Mouse (Mus musculus): ENCODE measurements around the gene Cnot1.

Gene Cnot1

DNA sequence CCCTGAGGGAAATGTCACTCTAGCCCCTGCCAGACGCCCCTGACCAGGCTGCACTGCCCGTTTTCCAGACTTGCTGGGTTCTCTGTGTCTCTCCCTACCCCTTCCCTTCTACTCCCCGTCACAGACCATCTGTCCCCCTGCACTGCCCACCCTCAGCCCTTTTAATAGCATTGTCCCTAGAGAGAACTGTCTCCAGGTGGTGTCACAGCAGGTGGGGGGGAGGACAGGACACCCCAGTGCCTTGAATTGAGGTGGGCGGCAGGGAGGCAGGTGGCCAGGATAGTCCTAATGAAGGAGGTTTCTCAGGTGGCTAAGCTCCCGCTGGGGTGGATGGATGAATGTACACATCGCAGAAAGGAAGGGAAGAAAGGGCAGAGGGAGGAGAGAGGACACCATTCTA lies 112.6 kb downstream of the Cnot1 start:
- DNase-seq (ENCODE audit: low read depth, low spot score), result no peak

DNA sequence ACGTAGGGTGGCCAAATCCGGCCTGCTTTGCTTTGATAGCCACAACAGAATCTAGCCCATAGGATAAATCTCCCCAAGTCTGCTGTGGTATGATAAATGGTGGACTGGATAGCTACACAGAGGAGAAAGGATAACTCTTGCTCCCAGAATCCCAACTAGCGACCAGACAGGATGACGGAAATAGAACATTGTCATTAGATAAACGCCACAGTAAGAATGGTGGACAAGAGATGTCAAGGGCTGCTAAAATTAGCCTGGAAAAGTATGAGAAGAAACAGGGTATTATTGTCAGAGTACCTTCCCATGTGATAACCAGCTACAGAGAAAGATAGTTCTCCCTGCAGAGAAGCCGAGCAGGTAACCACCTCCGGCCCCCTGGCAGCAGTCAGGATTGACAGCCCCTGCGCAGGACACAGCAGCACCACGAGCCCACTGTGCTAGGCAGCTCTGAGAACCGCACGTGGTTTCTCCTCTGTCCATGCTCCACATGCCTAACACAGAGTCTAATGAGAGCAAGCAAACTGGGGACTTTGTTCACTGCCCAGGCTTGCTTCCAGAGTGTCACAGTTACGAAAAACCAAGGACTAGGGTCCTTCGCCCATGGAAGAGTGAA lies 116.2 kb downstream of the Cnot1 start:
- DNase-seq (ENCODE audit: low read depth, low spot score), result no peak

DNA sequence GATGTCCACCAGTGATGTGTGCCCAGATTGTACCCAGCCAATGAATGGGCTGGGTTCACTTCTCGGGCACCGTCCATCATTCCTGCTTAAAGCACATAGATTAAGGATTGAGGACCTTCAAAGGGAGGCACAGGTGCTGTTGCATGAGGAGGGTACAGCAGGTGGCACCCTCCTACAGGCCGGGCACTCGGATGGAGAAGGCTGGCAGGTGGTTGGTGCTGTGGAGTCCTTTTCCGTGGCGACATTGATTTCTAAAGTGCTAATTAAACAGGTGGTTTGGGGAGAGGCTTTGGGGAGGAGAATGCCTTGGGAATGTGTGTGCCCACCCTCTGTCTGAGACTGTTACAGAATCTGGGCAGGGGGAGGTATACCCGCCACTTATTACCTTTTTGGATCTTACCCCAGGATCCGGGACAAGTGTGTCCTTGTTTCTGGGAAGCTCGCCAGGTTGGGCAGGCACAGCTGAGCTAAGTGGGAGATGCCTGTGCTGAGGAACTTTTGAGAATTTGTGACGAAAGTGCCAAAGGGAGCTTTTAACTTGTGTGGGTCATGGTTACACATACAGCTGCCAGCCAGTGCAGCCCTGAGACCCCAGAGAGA lies 119.1 kb downstream of the Cnot1 start:
- no peak for DNase-seq (ENCODE audit: low read depth, low spot score)

DNA sequence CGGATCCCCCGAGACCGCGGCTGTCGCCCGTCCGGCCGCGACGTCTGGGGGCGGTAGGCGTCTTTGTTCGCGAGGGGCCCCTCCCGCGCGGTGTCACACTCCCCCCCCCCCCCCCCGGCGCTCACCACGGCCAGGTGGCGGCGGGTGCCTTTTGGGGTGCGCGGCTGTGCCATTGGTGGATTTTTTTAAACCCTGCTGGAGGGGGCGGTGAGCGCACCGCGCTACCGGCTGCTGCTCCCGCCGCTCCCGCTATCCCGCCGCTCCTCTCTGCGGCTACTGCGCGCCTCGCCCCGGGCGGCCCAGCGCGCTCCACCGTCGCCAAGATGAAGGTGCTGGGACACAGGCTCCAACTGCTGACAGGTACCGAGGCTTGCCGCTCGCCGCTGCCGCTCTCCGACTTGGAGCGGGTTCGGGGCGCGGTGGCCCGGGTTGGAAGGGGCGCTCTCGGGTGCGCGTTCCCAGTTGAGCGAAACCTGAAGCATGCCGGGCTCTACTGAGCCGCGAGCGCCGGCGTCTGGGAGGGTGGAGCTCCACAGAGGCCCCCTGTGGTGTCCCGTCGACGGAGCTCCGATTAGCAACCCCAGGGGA lies 129.1 kb downstream of the Cnot1 start:
- DNase-seq (ENCODE audit: low read depth, low spot score), result no peak

DNA sequence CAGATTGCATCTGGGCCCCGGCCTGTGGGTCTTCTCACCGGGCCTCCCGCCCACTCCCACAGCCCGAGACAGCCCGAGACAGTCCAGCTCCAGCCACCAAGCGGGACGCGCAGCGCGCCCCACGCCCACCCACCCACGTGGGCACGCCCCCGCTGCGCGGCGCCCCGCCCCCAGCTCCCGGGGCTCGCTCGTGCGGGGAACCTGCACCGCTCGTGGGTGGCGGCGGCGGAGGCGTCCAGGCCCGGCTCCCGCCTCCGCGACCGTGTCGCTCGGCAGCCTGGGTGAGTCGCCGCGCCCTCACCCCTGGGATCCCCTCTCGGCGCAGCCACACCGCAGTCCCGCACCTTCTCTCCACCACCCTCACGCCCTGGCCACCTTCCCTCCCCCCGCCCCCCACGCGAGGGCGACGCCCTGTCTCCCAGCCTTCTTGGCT lies 129.7 kb downstream of the Cnot1 start:
- DNase-seq (ENCODE audit: low read depth, low spot score), result no peak

DNA sequence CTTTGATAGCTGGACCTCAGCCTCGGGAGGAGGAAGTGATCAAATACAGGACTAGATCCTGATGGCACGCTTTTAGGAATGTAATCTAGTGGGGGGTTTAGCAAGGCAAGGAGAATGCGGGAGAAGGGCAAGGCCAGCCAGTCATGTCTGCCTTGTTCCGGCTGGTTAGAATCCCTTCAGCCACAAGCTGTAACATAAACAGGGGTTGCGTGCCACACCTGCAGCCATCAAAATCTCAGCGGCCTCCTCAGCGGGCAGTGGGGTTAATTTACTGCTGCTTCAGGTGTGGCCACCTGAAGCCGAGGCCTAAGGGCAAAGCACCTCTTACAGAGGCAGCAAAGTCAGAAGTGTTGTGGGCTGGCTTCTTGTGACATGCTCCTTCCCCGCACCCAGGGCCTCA lies 130.6 kb downstream of the Cnot1 start, which contains the start of gene Ndrg4:
Ndrg4 (plus strand) TSS at position 350 of the 400 bp plus-strand sequence.
- no peak for DNase-seq (ENCODE audit: low read depth, low spot score)

DNA sequence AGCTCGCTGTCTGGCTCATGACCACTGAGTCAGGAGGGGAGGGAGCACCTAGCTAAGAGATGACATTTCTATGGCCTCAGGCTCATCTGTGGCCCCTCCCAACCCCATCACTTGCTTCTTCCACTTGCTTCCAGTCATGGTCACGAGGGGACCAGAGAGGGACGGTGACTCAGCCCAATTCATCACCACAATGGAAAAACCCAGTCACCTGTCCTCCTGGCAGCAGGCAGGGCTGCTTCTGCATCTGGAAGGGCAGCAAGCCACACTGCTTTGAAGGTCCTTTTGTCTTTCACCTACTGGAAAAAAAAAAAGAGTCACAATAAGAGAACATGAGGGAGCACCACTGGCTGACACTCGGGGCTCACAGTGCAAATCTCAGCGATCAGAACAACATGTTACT lies 134.5 kb downstream of the Cnot1 start:
- no peak for DNase-seq (ENCODE audit: low read depth, low spot score)

DNA sequence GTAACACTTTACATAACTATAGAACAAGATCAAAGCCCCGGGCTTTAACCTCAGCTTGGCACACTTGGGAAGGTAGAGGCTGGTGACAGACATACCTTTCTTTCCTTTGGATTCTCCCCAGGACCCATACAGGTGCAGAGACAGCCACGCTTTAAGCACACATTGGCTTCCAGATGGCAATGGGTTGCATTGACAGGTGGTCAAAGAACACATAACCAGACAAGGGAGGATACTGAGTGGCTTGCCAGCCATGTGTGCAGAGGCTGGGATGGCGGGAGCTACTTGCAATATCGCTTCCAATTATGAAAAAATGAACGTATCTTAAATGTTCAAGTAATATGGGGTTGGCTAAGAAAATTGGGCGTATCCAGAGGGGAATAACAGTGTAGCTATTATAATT lies 135.4 kb downstream of the Cnot1 start:
- DNase-seq (ENCODE audit: low read depth, low spot score), result no peak

DNA sequence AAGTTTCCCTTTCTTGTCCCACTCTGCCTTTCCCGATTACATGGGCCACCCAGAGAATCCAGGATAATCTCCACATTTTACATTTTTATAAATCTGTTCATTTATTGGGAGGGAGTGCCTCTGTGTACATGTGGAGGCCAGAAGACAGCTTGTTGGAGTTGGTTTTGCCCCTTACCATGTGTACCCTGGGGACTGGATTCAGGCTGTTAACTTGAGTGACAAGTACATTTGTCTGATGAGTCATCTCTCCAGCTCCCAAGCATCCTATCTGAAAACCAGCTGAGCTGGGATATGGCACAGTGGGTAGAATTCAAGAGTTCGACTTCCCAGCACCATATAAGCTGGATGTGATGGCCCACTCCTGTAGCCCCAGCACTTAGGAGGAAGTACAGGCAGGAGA lies 137.3 kb downstream of the Cnot1 start:
- DNase-seq (ENCODE audit: low read depth, low spot score), result no peak

Measured in mesoderm, embryonic 11.5 days (tissue).